Comparison of ENCODE assay signal across 8 mouse cellular contexts in the genomic region with DNA sequence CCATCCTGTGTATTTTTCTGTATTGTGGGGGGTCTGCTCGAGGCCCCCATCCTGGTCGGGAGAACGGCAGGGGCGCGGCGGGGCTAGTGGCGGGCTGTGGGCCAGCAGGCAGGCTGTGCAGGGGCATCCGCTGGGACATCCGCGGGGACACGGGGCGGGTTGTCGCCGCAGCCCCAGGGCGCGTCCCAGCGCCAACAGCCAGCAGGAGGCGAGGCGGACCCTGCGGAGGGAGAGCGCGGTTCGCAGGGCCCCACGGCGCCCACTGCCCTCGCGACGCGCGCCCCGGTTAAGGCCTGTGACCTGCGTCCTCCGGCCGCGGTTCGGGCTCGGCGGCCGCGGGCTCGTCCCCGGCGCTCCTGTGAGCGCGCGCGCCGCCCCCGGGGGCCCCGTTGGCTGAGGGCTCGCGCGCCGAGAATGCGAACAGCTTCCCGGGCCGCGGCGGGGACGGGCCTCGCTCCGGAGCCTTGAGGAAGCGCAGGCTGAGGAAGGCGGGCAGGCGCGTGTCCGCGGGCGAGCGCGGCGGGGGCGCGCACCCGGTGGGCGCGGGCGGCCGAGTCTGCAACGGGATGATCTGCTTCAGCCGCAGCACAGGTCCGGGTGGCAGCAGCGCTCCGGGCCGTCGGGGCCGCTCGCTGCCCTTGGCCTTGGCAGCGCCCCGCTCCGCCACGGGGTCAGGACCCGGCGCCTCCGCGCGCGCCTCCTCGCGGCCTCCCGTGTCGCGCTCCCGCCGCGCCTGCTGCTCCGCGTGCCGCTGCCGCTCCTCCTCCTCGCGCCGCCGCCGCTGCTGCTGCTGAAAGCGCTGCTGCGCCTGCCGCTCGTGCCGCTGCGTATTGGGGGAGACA. TPM values are rescaled to one million over a fixed set of nuclear protein-coding genes. Genes with fewer than 3 reads are reported as not detected.
DNase-seq lines count a peak whose midpoint lies in the region; ATAC-seq and TF ChIP-seq lines count a peak whose summit lies in the region.

No protein-coding gene starts in this region.

- ATAC-seq in forebrain, postnatal 0 days = peak; percentile 82
- peak; percentile 76 for ATAC-seq in lung, embryonic 15.5 days (ENCODE audit: borderline replicate concordance, extremely low read depth, low FRiP score, low TSS enrichment)

- TF ChIP-seq CTCF in cerebellum, adult 2 months (IDR thresholded peaks at IDR 0.05; ENCODE audit: borderline replicate concordance, insufficient read depth, low read depth, low read length) = no peak
- peak; percentile 28; the same call in 1 of the 2 replicates for TF ChIP-seq CTCF in forebrain, postnatal 0 days (IDR thresholded peaks at IDR 0.05; ENCODE audit: low read depth)

- TF ChIP-seq POLR2A in cerebellum, adult 2 months (IDR thresholded peaks at IDR 0.05; ENCODE audit: borderline replicate concordance, insufficient read depth, low read length) = peak; percentile 58

- under 1% methylated on average over 104 of the region's 121 CpGs for WGBS in cerebellum, adult 2 months
- under 1% methylated on average over 91 of the region's 121 CpGs for WGBS in forebrain, postnatal 0 days
- under 1% methylated on average over 109 of the region's 121 CpGs for WGBS in lung, embryonic 15.5 days

- no peaks in the 10 kb centered on the region for H3K27me3 ChIP-seq in cerebellum, adult 2 months (ENCODE audit: control insufficient read depth, insufficient read depth, low read length)
- H3K27me3 ChIP-seq in forebrain, postnatal 0 days (ENCODE audit: insufficient read depth, low read length) = no peaks in the 10 kb centered on the region
- H3K27me3 ChIP-seq in lung, embryonic 15.5 days = no peaks in the 10 kb centered on the region

- no peaks in the 10 kb centered on the region for H3K9me3 ChIP-seq in ES-E14 (ENCODE audit: control insufficient read depth, insufficient read depth, low read depth, low read length)
- H3K9me3 ChIP-seq in forebrain, postnatal 0 days (ENCODE audit: low read length) = no peaks in the 10 kb centered on the region
- no peaks in the 10 kb centered on the region for H3K9me3 ChIP-seq in lung, embryonic 15.5 days

- H3K9ac ChIP-seq in ES-E14 (ENCODE audit: insufficient read depth, low read depth, low read length, poor library complexity, severe bottlenecking) = peak overlapping the region; percentile 78
- peak overlapping the region; percentile 68 for H3K9ac ChIP-seq in forebrain, postnatal 0 days
- peak overlapping the region; percentile 62 for H3K9ac ChIP-seq in lung, embryonic 15.5 days

- H3K4me3 ChIP-seq in ES-E14 (ENCODE audit: insufficient read depth in 1 of 2, low read depth in 1 of 2, low read length in 2 of 2, poor library complexity in 1 of 2, severe bottlenecking in 1 of 2) = peak overlapping the region; percentile 60 to 81
- H3K4me3 ChIP-seq in cerebellum, adult 2 months (replicated peaks; ENCODE audit: insufficient read depth, low read depth, low read length) = peak overlapping the region; percentile 64
- H3K4me3 ChIP-seq in forebrain, postnatal 0 days (ENCODE audit: low read depth, low read length) = peak overlapping the region; percentile 55
- peak overlapping the region; percentile 68 for H3K4me3 ChIP-seq in lung, embryonic 15.5 days

- peaks cover 0 to 5% of the 10 kb centered on the region in 2 experiments; a peak in 1 of 4 replicates for H3K4me1 ChIP-seq in ES-E14 (ENCODE audit: control insufficient read depth in 2 of 2, insufficient read depth in 2 of 2, low read length in 2 of 2, poor library complexity in 1 of 2)
- peaks cover 15% of the 10 kb centered on the region for H3K4me1 ChIP-seq in cerebellum, adult 2 months (ENCODE audit: control insufficient read depth, insufficient read depth, low read length)
- H3K4me1 ChIP-seq in forebrain, postnatal 0 days (ENCODE audit: insufficient read depth) = peaks cover 5% of the 10 kb centered on the region
- peaks cover 21% of the 10 kb centered on the region for H3K4me1 ChIP-seq in lung, embryonic 15.5 days

- in situ Hi-C loops in ES-E14 (cut with MboI; ENCODE audit: low sequenced_read_pairs in 2 of 2, unreplicated experiment in 2 of 2) = no loop called here

- H3K27ac ChIP-seq in ES-E14 (ENCODE audit: insufficient read depth, low read depth, low read length, poor library complexity, severe bottlenecking) = 0 out of 2 replicates have a peak overlapping the region, but pooled peaks have one; percentile 20
- H3K27ac ChIP-seq in cerebellum, adult 2 months (ENCODE audit: insufficient read depth, low read length) = peak overlapping the region; percentile 94
- peak overlapping the region; percentile 91 for H3K27ac ChIP-seq in forebrain, postnatal 0 days (ENCODE audit: low read depth, low read length)
- H3K27ac ChIP-seq in lung, embryonic 15.5 days = peak overlapping the region; percentile 93

- no peak for DNase-seq in ES-E14 (ENCODE audit: low read depth, low spot score)
- peak; percentile 86 to 88 for DNase-seq in cerebellum, adult 2 months
- DNase-seq in forebrain, postnatal 0 days = peak; percentile 88
- peak; percentile 83 for DNase-seq in heart, postnatal 4 days
- DNase-seq in layer of hippocampus, adult 9-11 months = peak; percentile 80
- DNase-seq in ovary, postnatal 14 days (ENCODE audit: low spot score) = peak; percentile 74
- peak; percentile 74 to 77 for DNase-seq in thymus, postnatal 10 days (ENCODE audit: low spot score in 2 of 2)

- H3K36me3 ChIP-seq in ES-E14 (ENCODE audit: control insufficient read depth, insufficient read depth, low read length, poor library complexity, severe bottlenecking) = peaks cover 30% of the 10 kb centered on the region
- H3K36me3 ChIP-seq in forebrain, postnatal 0 days (ENCODE audit: insufficient read depth) = peaks cover 66% of the 10 kb centered on the region
- peaks cover 37% of the 10 kb centered on the region for H3K36me3 ChIP-seq in lung, embryonic 15.5 days

- peak overlapping the region; percentile 88 for H3K4me2 ChIP-seq in forebrain, postnatal 0 days (ENCODE audit: low read depth)
- H3K4me2 ChIP-seq in lung, embryonic 15.5 days = peak overlapping the region; percentile 91

TF ChIP-seq in ES-E14, 5 proteins besides CTCF, POLR2A, EP300 and RAD21:
- TF ChIP-seq ZNF384 (IDR thresholded peaks at IDR 0.05; ENCODE audit: low read depth, low read length) (no peak), HCFC1 (IDR thresholded peaks at IDR 0.05; ENCODE audit: borderline replicate concordance, insufficient read depth, low read length) (no peak), CHD2 (IDR thresholded peaks at IDR 0.05; ENCODE audit: low read depth, low read length) (no peak), ZC3H11A (IDR thresholded peaks at IDR 0.05; ENCODE audit: borderline replicate concordance, low read depth, low read length) (no peak), MAFK (IDR thresholded peaks at IDR 0.05; ENCODE audit: insufficient read depth, low read depth, low read length) (no peak)

RNA-seq across cellular contexts. Expression of a gene that starts 7.3 kb away (rescaled TPM):
- total RNA-seq in ES-E14 (2012; rRNA removed) = 60.5 and 65.1 TPM in 2 replicates
- polyA plus RNA-seq in cerebellum, adult 2 months (2012; rRNA removed) = 119 and 121 TPM in 2 replicates
- 179 and 184 TPM in 2 replicates for total RNA-seq in forebrain, postnatal 0 days (2014; rRNA removed)
- 274 and 283 TPM in 2 replicates for polyA plus RNA-seq in forebrain, postnatal 0 days (2015; fragmentation: Nextera tagmentation; extraction: Ambion mirVana)
- 10 to 100 TPM; 42.0 to 46.2 TPM for total RNA-seq in heart, postnatal 4 days (2021)
- polyA plus RNA-seq in lung, embryonic 15.5 days (2015; fragmentation: Nextera tagmentation; extraction: Ambion mirVana) = 104 TPM in 2 replicates

RNA-seq across cellular contexts. Expression of a gene that starts 9.4 kb away (rescaled TPM):
- 10.6 and 22.3 TPM in 2 replicates for total RNA-seq in ES-E14 (2012; rRNA removed)
- polyA plus RNA-seq in cerebellum, adult 2 months (2012; rRNA removed) = 76.2 and 81.8 TPM in 2 replicates
- total RNA-seq in forebrain, postnatal 0 days (2014; rRNA removed) = 76.5 and 82.2 TPM in 2 replicates
- polyA plus RNA-seq in forebrain, postnatal 0 days (2015; fragmentation: Nextera tagmentation; extraction: Ambion mirVana) = 5.9 and 7.7 TPM in 2 replicates
- 10 to 100 TPM; 13.5 to 15.4 TPM for total RNA-seq in heart, postnatal 4 days (2021)
- polyA plus RNA-seq in lung, embryonic 15.5 days (2015; fragmentation: Nextera tagmentation; extraction: Ambion mirVana) = 1.6 and 1.9 TPM in 2 replicates

RNA-seq across cellular contexts. Expression of a gene that starts 11.6 kb away (rescaled TPM):
- 135 and 148 TPM in 2 replicates for total RNA-seq in ES-E14 (2012; rRNA removed)
- polyA plus RNA-seq in cerebellum, adult 2 months (2012; rRNA removed) = 68.5 and 75.4 TPM in 2 replicates
- total RNA-seq in forebrain, postnatal 0 days (2014; rRNA removed) = 75.0 and 80.5 TPM in 2 replicates
- polyA plus RNA-seq in forebrain, postnatal 0 days (2015; fragmentation: Nextera tagmentation; extraction: Ambion mirVana) = 145 and 184 TPM in 2 replicates
- 100 to 1,000 TPM in 1 of 2 experiments, 10 to 100 TPM in 1; 96.0 to 107 TPM for total RNA-seq in heart, postnatal 4 days (2021)
- 130 and 147 TPM in 2 replicates for polyA plus RNA-seq in lung, embryonic 15.5 days (2015; fragmentation: Nextera tagmentation; extraction: Ambion mirVana)

RNA-seq across cellular contexts. Expression of a gene that starts 11.6 kb away (rescaled TPM):
- 60.4 and 63.8 TPM in 2 replicates for total RNA-seq in ES-E14 (2012; rRNA removed)
- 33.3 and 34.7 TPM in 2 replicates for polyA plus RNA-seq in cerebellum, adult 2 months (2012; rRNA removed)
- 23.6 and 33.6 TPM in 2 replicates for total RNA-seq in forebrain, postnatal 0 days (2014; rRNA removed)
- 6.9 and 9.4 TPM in 2 replicates for polyA plus RNA-seq in forebrain, postnatal 0 days (2015; fragmentation: Nextera tagmentation; extraction: Ambion mirVana)
- total RNA-seq in heart, postnatal 4 days (2021) = 10 to 100 TPM; 17.8 to 20.1 TPM
- polyA plus RNA-seq in lung, embryonic 15.5 days (2015; fragmentation: Nextera tagmentation; extraction: Ambion mirVana) = 16.3 and 19.1 TPM in 2 replicates

RNA-seq across cellular contexts. Expression of a gene that starts 12.9 kb away (rescaled TPM):
- total RNA-seq in ES-E14 (2012; rRNA removed) = 11.7 and 12.2 TPM in 2 replicates
- polyA plus RNA-seq in cerebellum, adult 2 months (2012; rRNA removed) = 392 TPM in 2 replicates
- total RNA-seq in forebrain, postnatal 0 days (2014; rRNA removed) = 187 and 210 TPM in 2 replicates
- polyA plus RNA-seq in forebrain, postnatal 0 days (2015; fragmentation: Nextera tagmentation; extraction: Ambion mirVana) = 168 and 169 TPM in 2 replicates
- 10 to 100 TPM; 37.7 to 39.3 TPM for total RNA-seq in heart, postnatal 4 days (2021)
- polyA plus RNA-seq in lung, embryonic 15.5 days (2015; fragmentation: Nextera tagmentation; extraction: Ambion mirVana) = 51.3 and 56.0 TPM in 2 replicates

Comparison
In these comparisons a context has a peak if more than half of its experiments do, and no peak if none do; other contexts are left out.
1. H3K27ac ChIP-seq: peak in every context shown above with its lines; median percentile 94 in cerebellum, adult 2 months; 93 in lung, embryonic 15.5 days; 91 in forebrain, postnatal 0 days; 20 in ES-E14.